Mouse (Mus musculus): ENCODE measurements around the gene Vsnl1. TPM values are rescaled to one million over a fixed set of nuclear protein-coding genes. Genes with fewer than 3 reads are reported as not detected.

Gene Vsnl1
- 1.3 and 2.5 TPM in 2 replicates for polyA plus RNA-seq (2014; fragmentation: Nextera tagmentation; extraction: Ambion mirVana)

- peak within 1 kb of the TSS; percentile 37; the same call in 1 of the 2 replicates for H3K9ac ChIP-seq (ENCODE audit: low read length)
- DNase-seq (ENCODE audit: low spot score, missing footprints) (peak; percentile 97), ATAC-seq (ENCODE audit: low FRiP score) (peak; percentile 96)
- H3K36me3 ChIP-seq (ENCODE audit: control insufficient read depth, insufficient read depth, low read length), result no peaks in the 10 kb centered on the region
- peak within 1 kb of the TSS; percentile 75 for H3K4me2 ChIP-seq
- H3K27ac ChIP-seq (ENCODE audit: low read depth, low read length), result no peak within 1 kb of the TSS
- peaks cover 2% of the 10 kb centered on the region for H3K4me1 ChIP-seq (ENCODE audit: control insufficient read depth, insufficient read depth, low read length)
- H3K4me3 ChIP-seq (ENCODE audit: low read depth, low read length), result peak within 1 kb of the TSS; percentile 38
- 5% methylated on average over 34 of the region's 34 CpGs for WGBS
- no peaks in the 10 kb centered on the region for H3K27me3 ChIP-seq (ENCODE audit: control insufficient read depth, insufficient read depth, low read length)
- H3K9me3 ChIP-seq (ENCODE audit: control insufficient read depth, low read length), result no peaks in the 10 kb centered on the region
These were observed at the start of gene Vsnl1 for GRCm38 (mm10) chr12:11436497-11437265. Vsnl1 (minus strand) TSS chr12:11436613.

GRCm38 (mm10) chr12:11456632-11457031 lies 20.2 kb upstream of the Vsnl1 start:
- no peak overlapping the region for H3K27ac ChIP-seq (ENCODE audit: low read depth, low read length)
- no peaks in the 10 kb centered on the region for H3K4me1 ChIP-seq (ENCODE audit: control insufficient read depth, insufficient read depth, low read length)
- DNase-seq (ENCODE audit: low spot score, missing footprints) (no peak), ATAC-seq (ENCODE audit: low FRiP score) (no peak)
- WGBS, result 84% methylated on average over 4 of the region's 4 CpGs
- no peaks in the 10 kb centered on the region for H3K9me3 ChIP-seq (ENCODE audit: control insufficient read depth, low read length)
- H3K4me3 ChIP-seq (ENCODE audit: low read depth, low read length), result no peak overlapping the region
- no peaks in the 10 kb centered on the region for H3K27me3 ChIP-seq (ENCODE audit: control insufficient read depth, insufficient read depth, low read length)
- H3K9ac ChIP-seq (ENCODE audit: low read length), result no peak overlapping the region
- no peaks in the 10 kb centered on the region for H3K36me3 ChIP-seq (ENCODE audit: control insufficient read depth, insufficient read depth, low read length)
- no peak overlapping the region for H3K4me2 ChIP-seq

GRCm38 (mm10) chr12:11456213-11456612 lies 19.8 kb upstream of the Vsnl1 start:
- Histone ChIP-seq H3K9me3 (ENCODE audit: control insufficient read depth, low read length) (no peaks in the 10 kb centered on the region), H3K27me3 (ENCODE audit: control insufficient read depth, insufficient read depth, low read length) (no peaks in the 10 kb centered on the region), H3K4me1 (ENCODE audit: control insufficient read depth, insufficient read depth, low read length) (no peaks in the 10 kb centered on the region), H3K36me3 (ENCODE audit: control insufficient read depth, insufficient read depth, low read length) (no peaks in the 10 kb centered on the region), H3K9ac (ENCODE audit: low read length) (peak overlapping the region; percentile 63), H3K4me2 (peak overlapping the region; percentile 82), H3K27ac (ENCODE audit: low read depth, low read length) (no peak overlapping the region), H3K4me3 (ENCODE audit: low read depth, low read length) (peak overlapping the region; percentile 51)
- peak; percentile 94 for DNase-seq (ENCODE audit: low spot score, missing footprints)
- 4% methylated on average over 11 of the region's 11 CpGs for WGBS
- no peak for ATAC-seq (ENCODE audit: low FRiP score)

- peak within 1 kb of the TSS; percentile 82 for H3K4me2 ChIP-seq
- H3K4me1 ChIP-seq (ENCODE audit: control insufficient read depth, insufficient read depth, low read length), result no peaks in the 10 kb centered on the region
- DNase-seq (ENCODE audit: low spot score, missing footprints), result peak; percentile 99
- ATAC-seq (ENCODE audit: low FRiP score), result peak; percentile 100
- H3K9ac ChIP-seq (ENCODE audit: low read length), result peak within 1 kb of the TSS; percentile 63
- no peak within 1 kb of the TSS for H3K27ac ChIP-seq (ENCODE audit: low read depth, low read length)
- H3K4me3 ChIP-seq (ENCODE audit: low read depth, low read length), result peak within 1 kb of the TSS; percentile 51
- 2% methylated on average over 40 of the region's 40 CpGs for WGBS
- H3K36me3 ChIP-seq (ENCODE audit: control insufficient read depth, insufficient read depth, low read length), result no peaks in the 10 kb centered on the region
- H3K27me3 ChIP-seq (ENCODE audit: control insufficient read depth, insufficient read depth, low read length), result no peaks in the 10 kb centered on the region
- H3K9me3 ChIP-seq (ENCODE audit: control insufficient read depth, low read length), result no peaks in the 10 kb centered on the region
These were observed 19.3 kb upstream of the Vsnl1 start, which contains the start of gene Rad51ap2 for GRCm38 (mm10) chr12:11455549-11456194. Rad51ap2 (plus strand) TSS chr12:11456079.

- H3K9me3 ChIP-seq (ENCODE audit: control insufficient read depth, low read length), result no peaks in the 10 kb centered on the region
- no peak overlapping the region for H3K4me3 ChIP-seq (ENCODE audit: low read depth, low read length)
- H3K27ac ChIP-seq (ENCODE audit: low read depth, low read length), result no peak overlapping the region
- no peak overlapping the region for H3K9ac ChIP-seq (ENCODE audit: low read length)
- no peaks in the 10 kb centered on the region for H3K36me3 ChIP-seq (ENCODE audit: control insufficient read depth, insufficient read depth, low read length)
- no peaks in the 10 kb centered on the region for H3K27me3 ChIP-seq (ENCODE audit: control insufficient read depth, insufficient read depth, low read length)
- ATAC-seq (ENCODE audit: low FRiP score) (no peak), DNase-seq (ENCODE audit: low spot score, missing footprints) (no peak)
- no peaks in the 10 kb centered on the region for H3K4me1 ChIP-seq (ENCODE audit: control insufficient read depth, insufficient read depth, low read length)
- 69% methylated on average over 5 of the region's 5 CpGs for WGBS
- H3K4me2 ChIP-seq, result no peak overlapping the region
These were observed 17.7 kb upstream of the Vsnl1 start for GRCm38 (mm10) chr12:11454146-11454545.

- no peaks in the 10 kb centered on the region for H3K27me3 ChIP-seq (ENCODE audit: control insufficient read depth, insufficient read depth, low read length)
- no peaks in the 10 kb centered on the region for H3K36me3 ChIP-seq (ENCODE audit: control insufficient read depth, insufficient read depth, low read length)
- no peak overlapping the region for H3K4me3 ChIP-seq (ENCODE audit: low read depth, low read length)
- DNase-seq (ENCODE audit: low spot score, missing footprints) (peak; percentile 81), ATAC-seq (ENCODE audit: low FRiP score) (peak; percentile 39)
- peaks cover 2% of the 10 kb centered on the region for H3K4me1 ChIP-seq (ENCODE audit: control insufficient read depth, insufficient read depth, low read length)
- H3K27ac ChIP-seq (ENCODE audit: low read depth, low read length), result no peak overlapping the region
- peak overlapping the region; percentile 75 for H3K4me2 ChIP-seq
- 28% methylated on average over 23 of the region's 23 CpGs for WGBS
- no peaks in the 10 kb centered on the region for H3K9me3 ChIP-seq (ENCODE audit: control insufficient read depth, low read length)
- no peak overlapping the region for H3K9ac ChIP-seq (ENCODE audit: low read length)
These were observed 1.6 kb upstream of the Vsnl1 start for GRCm38 (mm10) chr12:11437907-11438447.

- WGBS, result 16% methylated on average over 17 of the region's 17 CpGs
- DNase-seq (ENCODE audit: low spot score, missing footprints) (peak; percentile 97), ATAC-seq (ENCODE audit: low FRiP score) (peak; percentile 58)
- peaks cover 2% of the 10 kb centered on the region for H3K4me1 ChIP-seq (ENCODE audit: control insufficient read depth, insufficient read depth, low read length)
- H3K27me3 ChIP-seq (ENCODE audit: control insufficient read depth, insufficient read depth, low read length), result no peaks in the 10 kb centered on the region
- no peak overlapping the region for H3K9ac ChIP-seq (ENCODE audit: low read length)
- no peak overlapping the region for H3K27ac ChIP-seq (ENCODE audit: low read depth, low read length)
- H3K4me3 ChIP-seq (ENCODE audit: low read depth, low read length), result peak overlapping the region; percentile 14
- peak overlapping the region; percentile 75 for H3K4me2 ChIP-seq
- no peaks in the 10 kb centered on the region for H3K36me3 ChIP-seq (ENCODE audit: control insufficient read depth, insufficient read depth, low read length)
- H3K9me3 ChIP-seq (ENCODE audit: control insufficient read depth, low read length), result no peaks in the 10 kb centered on the region
These were observed 973 bp upstream of the Vsnl1 start for GRCm38 (mm10) chr12:11437266-11437906.

GRCm38 (mm10) chr12:11436023-11436350 lies 426 bp downstream of the Vsnl1 start:
- Histone ChIP-seq H3K4me3 (ENCODE audit: low read depth, low read length) (peak overlapping the region; percentile 38), H3K9me3 (ENCODE audit: control insufficient read depth, low read length) (no peaks in the 10 kb centered on the region), H3K27ac (ENCODE audit: low read depth, low read length) (no peak overlapping the region), H3K4me1 (ENCODE audit: control insufficient read depth, insufficient read depth, low read length) (peaks cover 2% of the 10 kb centered on the region), H3K4me2 (peak overlapping the region; percentile 75), H3K9ac (ENCODE audit: low read length) (peak overlapping the region; percentile 37; the same call in 1 of the 2 replicates), H3K36me3 (ENCODE audit: control insufficient read depth, insufficient read depth, low read length) (no peaks in the 10 kb centered on the region), H3K27me3 (ENCODE audit: control insufficient read depth, insufficient read depth, low read length) (no peaks in the 10 kb centered on the region)
- ATAC-seq (ENCODE audit: low FRiP score) (peak; percentile 36), DNase-seq (ENCODE audit: low spot score, missing footprints) (no peak)
- 2% methylated on average over 12 of the region's 12 CpGs for WGBS

Data from midbrain, embryonic 11.5 days (tissue).